Mouse (Mus musculus) central nervous system, embryonic 18 days (tissue): ENCODE data around the gene Vmn2r67. TPM values are rescaled to one million over a fixed set of nuclear protein-coding genes. Genes with fewer than 3 reads are reported as not detected.

Experiments
- polyA plus RNA-seq: library from polyadenylated mRNA; depleted of rRNA; stranded (reverse); fragments of >200 nt; gene quantifications from 2 replicates; pipeline ENCODE4 v1.2.3, GENCODE M21; 2012; rRNA removed

Vmn2r67 gene
- polyA plus RNA-seq, result not detected in 2 replicates

DNA sequence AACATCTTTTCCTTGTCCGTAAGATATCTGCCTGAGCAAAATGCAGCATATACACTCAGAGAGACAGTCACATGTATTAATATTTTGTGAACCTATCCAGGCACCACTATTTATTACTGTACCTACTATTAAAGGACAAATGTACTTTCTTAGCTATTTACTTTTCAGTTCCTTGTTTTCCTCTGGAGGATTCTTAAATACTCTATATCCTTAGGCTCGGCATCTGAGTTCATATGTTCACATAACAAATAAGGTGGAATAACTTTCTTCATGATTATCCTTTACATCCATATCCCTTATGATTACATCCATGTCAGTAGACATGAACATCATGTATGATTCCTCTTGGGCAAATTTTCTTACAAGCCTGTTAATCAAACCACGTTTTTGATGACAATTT lies at the start of gene Vmn2r67:
Gene Vmn2r67 (minus strand): TSS at position 101 of the 400 bp plus-strand sequence.

Other genes with a start within 250 kb of the Vmn2r67 start
- gene Vmn2r65, start 191.9 kb downstream of the Vmn2r67 start, polyA plus RNA-seq, result not detected in 2 replicates
- gene Vmn2r66, start 143.7 kb downstream of the Vmn2r67 start, polyA plus RNA-seq, result not detected in 2 replicates
- gene Vmn2r68, start 81.8 kb upstream of the Vmn2r67 start, polyA plus RNA-seq, result not detected in 2 replicates